Mouse (Mus musculus) urinary bladder, postnatal 36 days (tissue): ENCODE measurements around the gene Slc36a3.
"Not testable (repeated sequence)": the region's sequence is repeated elsewhere in the genome, so short reads cannot be mapped to it uniquely, and the experiment has no call there.

Source experiments
- DNase-seq, 2 experiments: peaks; one replicate each; pipeline ENCODE4 v3.0.0; 2022; ENCODE audit warnings: low spot score in 2 of 2, mixed read lengths in 1 of 2

Slc36a3 gene

GRCm38 (mm10) chr11:55144011-55144410, 7.5 kb downstream of the Slc36a3 start:
- DNase-seq = no peak

GRCm38 (mm10) chr11:55141502-55141901, 10.0 kb downstream of the Slc36a3 start:
- DNase-seq = no peak

GRCm38 (mm10) chr11:55137646-55138045, 13.9 kb downstream of the Slc36a3 start:
- no peak for DNase-seq

GRCm38 (mm10) chr11:55136770-55137547, 14.5 kb downstream of the Slc36a3 start:
- no peak for DNase-seq

- DNase-seq = no peak
Observed at GRCm38 (mm10) chr11:55134871-55135270, 16.6 kb downstream of the Slc36a3 start.

- no peak for DNase-seq
Observed at GRCm38 (mm10) chr11:55134407-55134806, 17.1 kb downstream of the Slc36a3 start.

GRCm38 (mm10) chr11:55133204-55133603, 18.3 kb downstream of the Slc36a3 start:
- DNase-seq = no peak

GRCm38 (mm10) chr11:55131946-55132345, 19.6 kb downstream of the Slc36a3 start:
- DNase-seq = no peak

- no peak for DNase-seq
Observed at GRCm38 (mm10) chr11:55131077-55131742, 20.3 kb downstream of the Slc36a3 start.

- no peak for DNase-seq
Observed at GRCm38 (mm10) chr11:55128411-55128810, 23.1 kb downstream of the Slc36a3 start.

- DNase-seq = no peak
Observed at GRCm38 (mm10) chr11:55127937-55128336, 23.6 kb downstream of the Slc36a3 start.

- DNase-seq = no peak
Observed at GRCm38 (mm10) chr11:55126663-55127062, 24.8 kb downstream of the Slc36a3 start.

GRCm38 (mm10) chr11:55121430-55121829, 30.1 kb downstream of the Slc36a3 start:
- DNase-seq = no peak

- no peak for DNase-seq
Observed at GRCm38 (mm10) chr11:55120821-55121271, 30.7 kb downstream of the Slc36a3 start.

- DNase-seq = no peak
Observed at GRCm38 (mm10) chr11:55120279-55120678, 31.2 kb downstream of the Slc36a3 start.

GRCm38 (mm10) chr11:55117031-55117430, 34.5 kb downstream of the Slc36a3 start:
- no peak for DNase-seq

- no peak for DNase-seq
Observed at GRCm38 (mm10) chr11:55116004-55116403, 35.5 kb downstream of the Slc36a3 start.

GRCm38 (mm10) chr11:55114291-55114690, 37.2 kb downstream of the Slc36a3 start:
- no peak for DNase-seq

GRCm38 (mm10) chr11:55113861-55114250, 37.7 kb downstream of the Slc36a3 start:
- DNase-seq = not testable (repeated sequence)

- DNase-seq = no peak
Observed at GRCm38 (mm10) chr11:55113209-55113860, 38.2 kb downstream of the Slc36a3 start.

- no peak for DNase-seq
Observed at GRCm38 (mm10) chr11:55110566-55111169, 40.8 kb downstream of the Slc36a3 start.
